Mouse (Mus musculus): ENCODE measurements around the gene Fgf15. TPM values are rescaled to one million over a fixed set of nuclear protein-coding genes. Genes with fewer than 3 reads are reported as not detected.

Gene Fgf15
- total RNA-seq, 1 experiment = 10.8 TPM

GRCm38 (mm10) chr7:144937490-144937889, 41.2 kb downstream of the Fgf15 start:
- TF ChIP-seq MAFK (IDR thresholded peaks at IDR 0.05; ENCODE audit: insufficient read depth, low read depth, low read length) (no peak), ZC3H11A (IDR thresholded peaks at IDR 0.05; ENCODE audit: borderline replicate concordance, low read depth, low read length) (peak; percentile 92), HCFC1 (IDR thresholded peaks at IDR 0.05; ENCODE audit: borderline replicate concordance, insufficient read depth, low read length) (peak; percentile 34; the same call in 1 of the 2 replicates)
- H3K4me1 ChIP-seq (ENCODE audit: control insufficient read depth in 2 of 2, insufficient read depth in 2 of 2, low read length in 2 of 2, poor library complexity in 1 of 2) = no peaks in the 10 kb centered on the region; a peak in 2 of 4 replicates

GRCm38 (mm10) chr7:144937899-144938517, 41.7 kb downstream of the Fgf15 start:
- in situ Hi-C loops (cut with MboI; ENCODE audit: low sequenced_read_pairs in 2 of 2, unreplicated experiment in 2 of 2) = loop anchor here (5.0 to 10.0 kb wide), 3 partner anchors 177 to 307 kb away; no protein-coding TSS in a partner anchor
- no peak for DNase-seq (ENCODE audit: low read depth, low spot score)
- Histone ChIP-seq H3K27ac (ENCODE audit: insufficient read depth, low read depth, low read length, poor library complexity, severe bottlenecking) (no peak overlapping the region), H3K9ac (ENCODE audit: insufficient read depth, low read depth, low read length, poor library complexity, severe bottlenecking) (peak overlapping the region; percentile 76), H3K4me1 (ENCODE audit: control insufficient read depth in 2 of 2, insufficient read depth in 2 of 2, low read length in 2 of 2, poor library complexity in 1 of 2) (no peaks in the 10 kb centered on the region; a peak in 2 of 4 replicates), H3K36me3 (ENCODE audit: control insufficient read depth, insufficient read depth, low read length, poor library complexity, severe bottlenecking) (peaks cover 47% of the 10 kb centered on the region), H3K9me3 (ENCODE audit: control insufficient read depth, insufficient read depth, low read depth, low read length) (no peaks in the 10 kb centered on the region), H3K4me3 (ENCODE audit: insufficient read depth in 1 of 2, low read depth in 1 of 2, low read length in 2 of 2, poor library complexity in 1 of 2, severe bottlenecking in 1 of 2) (peak overlapping the region; percentile 75 to 82)
- TF ChIP-seq MAFK (IDR thresholded peaks at IDR 0.05; ENCODE audit: insufficient read depth, low read depth, low read length) = no peak
- TF ChIP-seq CHD2 (IDR thresholded peaks at IDR 0.05; ENCODE audit: low read depth, low read length) = no peak
- TF ChIP-seq HCFC1 (IDR thresholded peaks at IDR 0.05; ENCODE audit: borderline replicate concordance, insufficient read depth, low read length) = no peak
- TF ChIP-seq ZNF384 (IDR thresholded peaks at IDR 0.05; ENCODE audit: low read depth, low read length) = no peak

More at GRCm38 (mm10) chr7:144937490-144937889, 41.2 kb downstream of the Fgf15 start:
- peak; percentile 75 for DNase-seq (ENCODE audit: low read depth, low spot score)
- no peak overlapping the region for H3K27ac ChIP-seq (ENCODE audit: insufficient read depth, low read depth, low read length, poor library complexity, severe bottlenecking)
- in situ Hi-C loops (cut with MboI; ENCODE audit: low sequenced_read_pairs in 2 of 2, unreplicated experiment in 2 of 2) = loop anchor here (5.0 to 10.0 kb wide), 3 partner anchors 177 to 307 kb away; no protein-coding TSS in a partner anchor
- peak overlapping the region; percentile 76; the same call in 1 of the 2 replicates for H3K9ac ChIP-seq (ENCODE audit: insufficient read depth, low read depth, low read length, poor library complexity, severe bottlenecking)
- H3K36me3 ChIP-seq (ENCODE audit: control insufficient read depth, insufficient read depth, low read length, poor library complexity, severe bottlenecking) = peaks cover 52% of the 10 kb centered on the region
- H3K9me3 ChIP-seq (ENCODE audit: control insufficient read depth, insufficient read depth, low read depth, low read length) = no peaks in the 10 kb centered on the region
- peak overlapping the region; percentile 75 to 82; a peak in 3 of 4 replicates for H3K4me3 ChIP-seq (ENCODE audit: insufficient read depth in 1 of 2, low read depth in 1 of 2, low read length in 2 of 2, poor library complexity in 1 of 2, severe bottlenecking in 1 of 2)

GRCm38 (mm10) chr7:144938661-144939343, 42.5 kb downstream of the Fgf15 start:
- TF ChIP-seq ZNF384 (IDR thresholded peaks at IDR 0.05; ENCODE audit: low read depth, low read length) (no peak), ZC3H11A (IDR thresholded peaks at IDR 0.05; ENCODE audit: borderline replicate concordance, low read depth, low read length) (no peak), CHD2 (IDR thresholded peaks at IDR 0.05; ENCODE audit: low read depth, low read length) (no peak), MAFK (IDR thresholded peaks at IDR 0.05; ENCODE audit: insufficient read depth, low read depth, low read length) (no peak), HCFC1 (IDR thresholded peaks at IDR 0.05; ENCODE audit: borderline replicate concordance, insufficient read depth, low read length) (no peak)
- Histone ChIP-seq H3K9ac (ENCODE audit: insufficient read depth, low read depth, low read length, poor library complexity, severe bottlenecking) (peak overlapping the region; percentile 76), H3K36me3 (ENCODE audit: control insufficient read depth, insufficient read depth, low read length, poor library complexity, severe bottlenecking) (peaks cover 39% of the 10 kb centered on the region), H3K4me1 (ENCODE audit: control insufficient read depth in 2 of 2, insufficient read depth in 2 of 2, low read length in 2 of 2, poor library complexity in 1 of 2) (no peaks in the 10 kb centered on the region; a peak in 2 of 4 replicates), H3K4me3 (ENCODE audit: insufficient read depth in 1 of 2, low read depth in 1 of 2, low read length in 2 of 2, poor library complexity in 1 of 2, severe bottlenecking in 1 of 2) (peak overlapping the region; percentile 75 to 82), H3K9me3 (ENCODE audit: control insufficient read depth, insufficient read depth, low read depth, low read length) (no peaks in the 10 kb centered on the region), H3K27ac (ENCODE audit: insufficient read depth, low read depth, low read length, poor library complexity, severe bottlenecking) (no peak overlapping the region)
- in situ Hi-C loops (cut with MboI; ENCODE audit: low sequenced_read_pairs in 2 of 2, unreplicated experiment in 2 of 2) = loop anchor here (5.0 to 10.0 kb wide), 3 partner anchors 176 to 306 kb away; no protein-coding TSS in a partner anchor
- no peak for DNase-seq (ENCODE audit: low read depth, low spot score)

DNA sequence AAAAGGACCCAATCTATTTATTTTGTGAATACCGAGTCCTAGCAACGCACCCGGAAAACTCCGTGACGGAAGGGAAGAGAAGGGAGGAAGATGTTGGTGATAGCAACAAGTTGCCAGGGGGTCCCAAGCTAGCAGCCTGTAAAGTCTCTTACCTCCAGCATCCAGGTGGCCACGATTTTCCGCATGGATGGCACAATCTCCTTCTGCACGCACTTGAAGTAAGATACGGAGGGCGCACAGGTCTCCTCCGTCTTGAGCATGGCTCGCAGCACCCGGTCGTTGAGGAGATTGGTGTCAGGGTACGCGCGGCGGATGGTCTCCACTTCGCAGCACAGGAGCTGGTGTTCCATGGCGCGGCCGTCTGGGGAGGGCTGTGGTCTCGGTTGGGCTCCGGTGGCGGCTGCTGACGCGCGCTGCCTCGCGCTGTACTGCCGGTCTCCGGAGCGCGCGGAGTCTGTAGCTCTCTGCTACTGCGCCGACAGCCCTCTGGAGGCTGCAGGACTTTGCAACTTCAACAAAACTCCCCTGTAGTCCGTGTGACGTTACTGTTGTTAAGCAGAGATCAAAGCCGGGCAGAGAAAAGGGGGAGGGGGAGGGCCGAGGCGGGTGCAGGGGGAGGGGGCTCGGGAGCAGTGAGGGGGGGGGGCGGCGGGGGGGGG, 43.1 kb downstream of the Fgf15 start, which contains the start of gene Ccnd1:
TSS of gene Ccnd1 (minus strand) at position 582 of the 659 bp plus-strand sequence.
- H3K4me3 ChIP-seq (ENCODE audit: insufficient read depth in 1 of 2, low read depth in 1 of 2, low read length in 2 of 2, poor library complexity in 1 of 2, severe bottlenecking in 1 of 2) = peak within 1 kb of the TSS; percentile 75 to 82
- TF ChIP-seq HCFC1 (IDR thresholded peaks at IDR 0.05; ENCODE audit: borderline replicate concordance, insufficient read depth, low read length) (no peak), CHD2 (IDR thresholded peaks at IDR 0.05; ENCODE audit: low read depth, low read length) (no peak), MAFK (IDR thresholded peaks at IDR 0.05; ENCODE audit: insufficient read depth, low read depth, low read length) (no peak), ZC3H11A (IDR thresholded peaks at IDR 0.05; ENCODE audit: borderline replicate concordance, low read depth, low read length) (no peak), ZNF384 (IDR thresholded peaks at IDR 0.05; ENCODE audit: low read depth, low read length) (no peak)
- peak within 1 kb of the TSS; percentile 84 for H3K9ac ChIP-seq (ENCODE audit: insufficient read depth, low read depth, low read length, poor library complexity, severe bottlenecking)
- in situ Hi-C loops (cut with MboI; ENCODE audit: low sequenced_read_pairs in 2 of 2, unreplicated experiment in 2 of 2) = loop anchor here (5.0 to 10.0 kb wide), 3 partner anchors 175 to 305 kb away; no protein-coding TSS in a partner anchor
- no peaks in the 10 kb centered on the region for H3K9me3 ChIP-seq (ENCODE audit: control insufficient read depth, insufficient read depth, low read depth, low read length)
- peak within 1 kb of the TSS; percentile 97 for H3K27ac ChIP-seq (ENCODE audit: insufficient read depth, low read depth, low read length, poor library complexity, severe bottlenecking)
- no peaks in the 10 kb centered on the region; a peak in 2 of 4 replicates for H3K4me1 ChIP-seq (ENCODE audit: control insufficient read depth in 2 of 2, insufficient read depth in 2 of 2, low read length in 2 of 2, poor library complexity in 1 of 2)
- peak; percentile 71 for DNase-seq (ENCODE audit: low read depth, low spot score)
- peaks cover 33% of the 10 kb centered on the region for H3K36me3 ChIP-seq (ENCODE audit: control insufficient read depth, insufficient read depth, low read length, poor library complexity, severe bottlenecking)

All from ES-E14 (cell line).